Mouse (Mus musculus): ENCODE results near the gene Ube2f. TPM values are rescaled to one million over a fixed set of nuclear protein-coding genes. Genes with fewer than 3 reads are reported as not detected.

Gene Ube2f
- total and polyA plus RNA-seq, 2 experiments = 17.7 to 23.4 TPM

DNA sequence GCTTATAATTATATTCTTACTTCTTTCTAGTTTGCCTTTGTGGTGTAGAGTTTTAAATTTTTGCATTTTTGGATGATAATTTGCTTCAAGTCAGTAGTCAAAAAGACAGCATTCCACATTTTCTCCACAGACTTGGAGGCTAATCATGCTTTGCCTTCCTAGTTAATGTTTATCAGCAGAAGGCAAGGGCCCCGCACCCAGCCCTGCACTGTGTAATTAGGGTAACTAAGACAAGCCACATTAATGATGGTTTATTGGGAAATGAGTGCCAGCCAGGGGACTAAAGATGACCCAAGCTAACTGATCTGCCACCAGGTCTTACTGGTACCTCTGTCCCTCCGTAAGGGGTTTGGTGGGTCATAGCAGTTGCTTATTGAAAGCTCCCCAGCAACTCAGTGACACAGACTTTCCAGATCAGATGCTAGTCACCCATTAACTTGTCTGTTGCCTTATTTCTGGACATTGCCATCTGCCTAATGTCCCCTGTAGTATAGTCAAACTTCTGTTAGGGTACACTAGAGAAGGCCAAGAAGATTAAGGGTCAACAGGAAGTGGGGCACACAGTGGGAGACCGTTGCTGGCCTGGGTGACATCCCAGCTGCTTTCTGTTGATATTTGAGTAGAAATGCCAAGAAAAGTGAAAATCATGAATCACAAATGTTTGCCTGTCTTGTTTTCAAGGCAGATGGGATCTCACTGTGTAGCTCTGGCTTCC lies 51.3 kb downstream of the Ube2f start:
- no peaks in the 10 kb centered on the region for H3K27me3 ChIP-seq (ENCODE audit: control insufficient read depth, insufficient read depth, low read length)
- H3K9ac ChIP-seq (ENCODE audit: low read depth, low read length) = peak overlapping the region; percentile 35; the same call in 1 of the 2 replicates
- peaks cover 5% of the 10 kb centered on the region; the same call in 1 of the 2 replicates for H3K79me2 ChIP-seq (ENCODE audit: control insufficient read depth, insufficient read depth, low read length)
- peak; percentile 93 for DNase-seq (ENCODE audit: extremely low read depth, low read depth, low spot score)
- H3K36me3 ChIP-seq (ENCODE audit: control insufficient read depth, insufficient read depth, low read length) = peaks cover 20% of the 10 kb centered on the region
- peak overlapping the region; percentile 97 for H3K27ac ChIP-seq (replicated peaks; ENCODE audit: insufficient read depth, low read depth, low read length)
- H3K4me1 ChIP-seq (ENCODE audit: control insufficient read depth, insufficient read depth, low read length) = peaks cover 30% of the 10 kb centered on the region
- TF ChIP-seq CTCF (IDR thresholded peaks at IDR 0.05; ENCODE audit: low read depth, low read length) (no peak), POLR2A (IDR thresholded peaks at IDR 0.05; ENCODE audit: extremely low read depth, insufficient read depth, low read length) (no peak)
- no peak overlapping the region for H3K4me3 ChIP-seq (ENCODE audit: insufficient read depth, low read depth, low read length)
- 17% methylated on average over 3 of the region's 3 CpGs for WGBS

DNA sequence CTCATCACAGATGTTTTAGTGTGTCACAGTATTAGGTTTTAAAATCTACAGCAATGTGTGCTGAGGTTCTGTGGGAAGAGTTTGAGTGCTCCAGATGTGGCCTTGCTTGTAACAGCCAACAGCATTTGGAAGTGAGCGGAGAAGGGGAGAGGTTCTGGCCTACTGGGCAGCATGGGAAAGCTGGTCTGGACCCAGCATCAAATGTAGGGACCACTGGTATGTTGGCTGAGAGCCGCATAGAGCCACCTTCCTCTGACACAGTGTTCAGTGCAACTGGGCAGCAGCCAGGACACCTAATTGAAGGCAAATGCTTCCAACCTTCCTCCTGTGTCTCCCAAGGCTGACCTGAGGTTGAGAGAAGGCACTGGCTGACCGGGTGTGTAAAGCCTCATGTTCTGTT lies 51.9 kb downstream of the Ube2f start:
- no peak for DNase-seq (ENCODE audit: extremely low read depth, low read depth, low spot score)
- Histone ChIP-seq H3K27me3 (ENCODE audit: control insufficient read depth, insufficient read depth, low read length) (no peaks in the 10 kb centered on the region), H3K9ac (ENCODE audit: low read depth, low read length) (peak overlapping the region; percentile 35), H3K27ac (replicated peaks; ENCODE audit: insufficient read depth, low read depth, low read length) (peak overlapping the region; percentile 97), H3K4me3 (ENCODE audit: insufficient read depth, low read depth, low read length) (no peak overlapping the region), H3K4me1 (ENCODE audit: control insufficient read depth, insufficient read depth, low read length) (peaks cover 30% of the 10 kb centered on the region), H3K36me3 (ENCODE audit: control insufficient read depth, insufficient read depth, low read length) (peaks cover 22% of the 10 kb centered on the region), H3K79me2 (ENCODE audit: control insufficient read depth, insufficient read depth, low read length) (peaks cover 5% of the 10 kb centered on the region; the same call in 1 of the 2 replicates)
- 30% methylated on average over 3 of the region's 3 CpGs for WGBS
- TF ChIP-seq CTCF (IDR thresholded peaks at IDR 0.05; ENCODE audit: low read depth, low read length) (no peak), POLR2A (IDR thresholded peaks at IDR 0.05; ENCODE audit: extremely low read depth, insufficient read depth, low read length) (no peak)

DNA sequence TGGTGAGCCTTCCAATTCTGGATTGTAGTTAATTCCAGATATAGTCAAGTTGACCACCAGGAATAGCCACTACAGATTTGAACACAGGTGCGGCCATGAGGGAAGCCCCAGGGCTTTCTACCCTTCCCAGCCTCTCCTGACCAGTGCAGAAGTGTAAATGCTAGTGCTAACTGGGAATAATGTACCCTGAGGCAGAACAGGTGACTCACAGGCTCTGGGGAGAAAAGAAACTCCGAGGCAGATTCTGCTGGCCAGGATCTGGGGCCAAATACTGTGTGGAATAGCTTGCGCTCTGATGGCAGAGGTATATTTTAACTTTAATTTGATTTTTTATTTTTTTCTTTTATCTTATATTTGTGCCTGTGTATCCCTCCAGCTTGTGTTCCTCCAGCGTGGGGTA lies 54.5 kb downstream of the Ube2f start:
- Histone ChIP-seq H3K27me3 (ENCODE audit: control insufficient read depth, insufficient read depth, low read length) (no peaks in the 10 kb centered on the region), H3K79me2 (ENCODE audit: control insufficient read depth, insufficient read depth, low read length) (peaks cover 2% of the 10 kb centered on the region; the same call in 1 of the 2 replicates), H3K4me3 (ENCODE audit: insufficient read depth, low read depth, low read length) (no peak overlapping the region), H3K9ac (ENCODE audit: low read depth, low read length) (no peak overlapping the region), H3K27ac (replicated peaks; ENCODE audit: insufficient read depth, low read depth, low read length) (no peak overlapping the region), H3K36me3 (ENCODE audit: control insufficient read depth, insufficient read depth, low read length) (peaks cover 45% of the 10 kb centered on the region), H3K4me1 (ENCODE audit: control insufficient read depth, insufficient read depth, low read length) (peaks cover 24% of the 10 kb centered on the region)
- TF ChIP-seq POLR2A (IDR thresholded peaks at IDR 0.05; ENCODE audit: extremely low read depth, insufficient read depth, low read length) = no peak
- no peak for TF ChIP-seq CTCF (IDR thresholded peaks at IDR 0.05; ENCODE audit: low read depth, low read length)
- DNase-seq (ENCODE audit: extremely low read depth, low read depth, low spot score) = no peak
- WGBS = 94% methylated on average over 4 of the region's 4 CpGs

DNA sequence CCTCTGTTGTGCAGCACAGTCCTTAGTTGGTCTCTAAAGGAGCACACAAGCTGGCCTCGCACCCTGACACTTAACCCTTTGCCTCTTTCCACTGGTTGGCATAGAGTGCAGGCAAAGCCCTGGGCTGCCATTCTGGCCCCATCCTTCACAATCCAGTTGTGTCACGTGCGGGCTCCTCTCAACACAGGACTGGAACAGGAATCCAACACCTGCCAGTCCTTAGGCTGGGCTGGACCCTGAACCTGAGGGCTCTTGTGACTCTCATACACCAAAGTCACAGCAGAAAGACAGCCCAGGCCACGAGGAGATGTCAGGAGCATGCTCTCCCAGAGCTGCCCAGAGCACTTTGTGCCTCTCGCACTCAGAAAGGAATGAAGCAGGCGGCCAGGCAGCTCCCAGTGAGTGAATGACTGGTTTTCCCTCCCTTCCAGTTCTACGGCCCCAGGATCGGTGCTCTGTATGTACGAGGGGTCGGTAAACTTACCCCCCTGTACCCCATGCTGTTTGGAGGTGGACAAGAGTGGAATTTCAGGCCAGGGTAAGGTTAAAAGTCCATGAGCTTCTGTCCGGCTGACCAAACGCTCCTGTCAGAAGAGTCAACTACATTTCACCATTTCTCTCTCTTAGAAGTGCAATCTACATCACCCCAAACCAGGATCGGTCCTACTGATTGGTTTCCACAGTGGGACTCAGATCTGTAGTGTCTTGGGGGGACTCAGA lies 59.4 kb downstream of the Ube2f start:
- Histone ChIP-seq H3K27ac (replicated peaks; ENCODE audit: insufficient read depth, low read depth, low read length) (no peak overlapping the region), H3K36me3 (ENCODE audit: control insufficient read depth, insufficient read depth, low read length) (peaks cover 49% of the 10 kb centered on the region), H3K4me1 (ENCODE audit: control insufficient read depth, insufficient read depth, low read length) (peaks cover 5% of the 10 kb centered on the region; the same call in 1 of the 2 replicates), H3K4me3 (ENCODE audit: insufficient read depth, low read depth, low read length) (no peak overlapping the region), H3K79me2 (ENCODE audit: control insufficient read depth, insufficient read depth, low read length) (no peaks in the 10 kb centered on the region), H3K9ac (ENCODE audit: low read depth, low read length) (no peak overlapping the region), H3K27me3 (ENCODE audit: control insufficient read depth, insufficient read depth, low read length) (no peaks in the 10 kb centered on the region)
- DNase-seq (ENCODE audit: extremely low read depth, low read depth, low spot score) = peak; percentile 71
- TF ChIP-seq CTCF (IDR thresholded peaks at IDR 0.05; ENCODE audit: low read depth, low read length) (no peak), POLR2A (IDR thresholded peaks at IDR 0.05; ENCODE audit: extremely low read depth, insufficient read depth, low read length) (no peak)
- WGBS = 75% methylated on average over 13 of the region's 13 CpGs

DNA sequence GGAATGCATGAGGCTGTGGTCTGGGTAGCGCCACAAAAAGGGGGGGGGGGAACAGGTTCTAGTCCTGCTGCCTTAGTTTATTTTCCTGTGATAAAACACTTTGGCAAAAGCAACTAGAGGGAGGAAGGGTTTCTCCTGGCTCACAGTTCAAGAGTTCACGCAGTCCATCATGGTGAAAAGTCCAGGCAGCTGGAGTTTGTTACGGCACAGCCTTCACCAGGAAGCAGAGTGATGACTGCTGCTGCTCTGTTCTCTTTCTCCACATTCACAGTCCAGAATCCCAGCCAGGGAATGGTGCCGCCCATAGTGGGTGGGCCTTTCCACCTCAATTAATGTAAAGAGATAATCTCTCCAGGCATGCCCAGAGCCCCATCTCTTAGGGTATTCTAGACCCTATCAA lies 62.2 kb downstream of the Ube2f start:
- TF ChIP-seq POLR2A (IDR thresholded peaks at IDR 0.05; ENCODE audit: extremely low read depth, insufficient read depth, low read length) = no peak
- no peak for TF ChIP-seq CTCF (IDR thresholded peaks at IDR 0.05; ENCODE audit: low read depth, low read length)
- no peaks in the 10 kb centered on the region for H3K79me2 ChIP-seq (ENCODE audit: control insufficient read depth, insufficient read depth, low read length)
- 42% methylated on average over 4 of the region's 4 CpGs for whole genome bisulfite sequencing
- H3K4me3 ChIP-seq (ENCODE audit: insufficient read depth, low read depth, low read length) = no peak overlapping the region
- H3K36me3 ChIP-seq (ENCODE audit: control insufficient read depth, insufficient read depth, low read length) = peaks cover 37% of the 10 kb centered on the region
- peak overlapping the region; percentile 49 for H3K27ac ChIP-seq (replicated peaks; ENCODE audit: insufficient read depth, low read depth, low read length)
- DNase-seq (ENCODE audit: extremely low read depth, low read depth, low spot score) = peak; percentile 93
- no peak overlapping the region for H3K9ac ChIP-seq (ENCODE audit: low read depth, low read length)
- peaks cover 14% of the 10 kb centered on the region for H3K4me1 ChIP-seq (ENCODE audit: control insufficient read depth, insufficient read depth, low read length)
- H3K27me3 ChIP-seq (ENCODE audit: control insufficient read depth, insufficient read depth, low read length) = no peaks in the 10 kb centered on the region
